Mouse (Mus musculus): ENCODE data around the gene Nup210. TPM values are rescaled to one million over a fixed set of nuclear protein-coding genes. Genes with fewer than 3 reads are reported as not detected.
"Not testable (repeated sequence)": the region's sequence is repeated elsewhere in the genome, so short reads cannot be mapped to it uniquely, and the experiment has no call there.

The Nup210 gene
- total RNA-seq, 2 experiments from 2014 or later: 2.4 to 3.3 TPM

DNA sequence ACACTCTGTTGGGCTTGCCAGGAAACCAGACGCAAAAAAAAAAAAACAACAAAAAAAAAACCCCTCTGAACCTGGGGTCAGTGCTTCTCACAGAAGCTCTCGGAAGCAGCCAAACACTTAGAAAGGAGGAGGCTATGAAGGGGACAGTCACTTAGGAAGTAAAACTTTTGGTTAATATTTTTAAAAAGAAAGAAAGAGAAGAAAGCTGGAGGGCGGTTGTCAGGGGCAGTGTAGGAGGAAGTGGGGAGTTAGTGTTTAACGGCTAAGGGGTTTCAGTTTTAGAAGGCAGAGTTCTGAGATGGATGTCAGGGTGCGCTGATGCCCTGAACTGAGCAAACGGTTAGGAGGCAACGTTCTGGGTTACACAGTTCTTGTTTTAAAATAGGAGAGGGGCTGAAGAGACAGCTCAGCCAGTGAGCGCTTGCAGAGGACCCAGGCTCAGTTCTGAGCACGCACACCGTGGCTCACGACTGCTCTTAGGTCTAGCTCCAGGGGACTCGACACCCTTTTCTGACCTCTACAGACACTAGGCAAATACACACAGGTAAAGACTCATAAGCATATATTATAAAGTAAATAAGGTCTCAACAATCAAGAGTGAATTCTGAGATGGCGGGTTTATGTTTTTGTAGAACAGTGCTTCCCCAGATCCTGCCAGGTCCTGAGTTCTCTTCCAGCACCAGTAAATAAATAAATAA, 6.2 kb downstream of the Nup210 start:
- no peak for DNase-seq (ENCODE audit: low spot score)
- intact Hi-C loops (cut with DNase I): no loop called here

DNA sequence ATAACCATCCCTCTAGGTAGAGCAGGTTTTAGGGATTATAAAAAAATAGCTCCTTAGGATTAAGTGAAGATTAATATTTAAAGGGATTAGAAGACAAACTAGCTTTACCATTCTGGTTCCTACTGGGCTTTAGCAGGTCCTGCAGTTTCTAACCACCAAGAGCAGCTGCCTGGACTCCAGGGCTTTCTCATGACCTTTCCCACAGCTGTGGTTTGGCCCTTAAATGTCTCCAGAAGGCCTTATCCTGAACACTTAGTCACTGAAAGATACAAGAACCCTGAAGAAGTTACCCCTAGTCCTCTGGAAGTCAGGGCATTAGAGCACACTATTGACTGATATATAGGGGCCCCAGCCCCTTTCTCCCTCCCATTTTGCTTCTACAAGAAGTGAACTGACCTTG, 7.1 kb downstream of the Nup210 start:
- no peak for DNase-seq (ENCODE audit: low spot score)
- intact Hi-C loops (cut with DNase I): no loop called here

DNA sequence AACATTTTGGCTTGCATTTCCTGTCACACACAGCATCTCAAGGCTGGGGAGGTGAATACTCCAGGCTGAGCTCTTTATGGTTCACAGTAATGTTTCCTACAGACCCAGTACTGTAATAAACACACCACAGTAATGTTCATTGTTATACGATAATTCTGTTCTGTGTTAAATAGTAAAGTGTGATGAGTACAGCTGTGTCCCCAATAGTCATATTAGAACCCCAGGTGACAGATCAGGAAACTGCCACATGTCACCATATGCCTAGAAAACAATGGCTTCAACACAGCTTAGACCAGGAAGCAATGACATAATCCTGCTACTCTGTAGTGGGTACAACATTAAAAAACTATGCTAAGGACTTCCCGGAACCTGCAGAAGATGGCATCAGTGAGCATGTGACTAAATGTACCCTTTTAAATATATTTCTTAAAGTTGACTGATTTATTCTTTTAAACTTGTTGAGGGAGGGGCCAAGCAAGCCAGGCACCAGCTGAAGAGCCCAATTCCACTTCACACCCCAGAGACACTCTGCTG, 7.6 kb downstream of the Nup210 start:
- no peak for DNase-seq (ENCODE audit: low spot score)
- intact Hi-C loops (cut with DNase I): no loop called here

DNA sequence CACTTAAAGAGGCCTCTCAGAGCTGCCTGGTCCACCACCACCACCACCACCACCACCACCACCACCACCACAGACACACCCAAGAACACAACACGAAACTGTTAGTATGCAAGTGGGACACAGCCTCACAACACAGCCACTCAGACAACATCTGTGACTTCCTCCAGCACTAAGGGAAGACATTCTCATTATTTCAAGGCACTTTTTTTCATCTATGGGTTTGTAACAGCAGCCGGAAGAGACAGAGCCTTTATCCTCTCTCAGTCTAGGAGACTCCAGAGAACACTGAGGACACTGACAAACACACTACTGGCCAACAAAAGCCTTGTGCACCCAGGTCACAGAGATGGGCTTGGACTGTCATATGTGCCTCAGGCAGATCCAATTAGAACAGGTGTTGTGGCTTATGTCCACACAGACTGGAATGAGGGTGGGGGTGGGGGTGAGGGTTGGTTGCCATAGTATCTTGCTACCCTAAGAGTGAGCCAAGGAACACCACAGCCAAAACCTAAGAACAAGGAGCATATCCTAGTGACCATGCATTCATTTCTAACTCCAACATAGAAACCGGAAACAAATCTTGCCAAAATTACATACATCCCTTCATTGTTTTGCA, 8.2 kb downstream of the Nup210 start:
- no peak for DNase-seq (ENCODE audit: low spot score)
- intact Hi-C loops (cut with DNase I): no loop called here

DNA sequence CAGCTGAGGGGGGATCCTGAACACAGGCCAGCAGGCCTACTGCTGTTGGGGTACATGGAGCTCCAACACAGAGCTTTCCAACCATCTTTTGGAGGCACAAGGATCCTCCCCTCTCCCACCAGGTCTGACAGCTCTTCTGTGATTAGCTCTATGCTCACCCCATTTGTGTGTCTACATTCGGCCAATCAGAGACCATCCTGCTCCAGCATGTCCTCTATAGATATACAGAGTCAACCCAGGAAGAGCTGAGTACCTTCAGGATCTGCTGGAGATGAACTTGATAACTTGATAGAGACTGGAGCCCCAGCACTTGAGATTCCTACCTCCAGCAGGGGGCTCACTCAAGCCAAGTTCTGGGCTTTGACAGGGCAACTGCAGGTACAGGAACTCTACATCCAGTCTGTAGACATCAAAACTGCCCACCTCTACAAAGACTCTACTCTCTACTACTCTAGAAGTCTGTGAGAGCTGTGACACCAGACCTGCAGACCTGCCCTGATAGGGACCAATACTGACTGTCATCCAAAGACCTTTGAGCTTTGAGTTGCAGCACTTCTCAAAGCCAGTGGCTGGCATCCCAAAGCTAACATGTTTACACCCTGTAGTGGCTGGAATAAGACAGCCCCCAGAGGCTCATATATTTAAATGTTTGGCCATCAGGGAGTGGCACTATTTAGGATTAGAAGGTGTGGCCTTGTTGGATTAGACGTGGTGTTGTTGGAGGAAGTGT, 11.1 kb downstream of the Nup210 start:
- intact Hi-C loops (cut with DNase I): no loop called here

DNA sequence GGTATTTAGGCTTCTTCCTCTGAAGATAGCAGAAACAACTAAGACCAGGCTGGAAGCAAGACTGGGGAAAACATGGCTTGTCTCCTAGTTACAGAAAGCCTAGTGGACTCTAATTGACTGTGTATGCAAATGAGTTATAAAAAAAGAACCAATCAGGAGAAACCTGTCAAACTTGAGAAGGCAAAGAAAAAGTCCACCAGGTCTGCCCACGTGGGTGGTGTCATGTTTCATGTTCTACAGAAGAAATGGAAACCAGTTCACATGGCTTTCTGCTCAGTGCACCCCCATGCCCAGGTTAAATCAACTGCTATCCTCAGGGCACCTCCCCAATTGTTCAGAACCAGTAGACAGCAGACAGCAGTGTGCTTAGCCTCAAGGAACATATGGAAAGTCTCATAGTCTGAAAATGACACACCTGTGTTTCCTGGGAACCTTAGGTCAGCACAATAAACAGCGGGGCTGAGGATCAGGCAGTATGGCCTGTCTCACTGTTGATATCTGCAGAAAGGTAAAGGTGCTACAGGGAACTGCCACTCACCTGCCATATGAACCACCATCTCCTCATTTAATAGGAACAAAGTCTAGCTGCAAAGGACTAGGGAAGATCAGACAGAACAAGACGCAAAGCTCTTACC, 11.7 kb downstream of the Nup210 start:
- DNase-seq (ENCODE audit: low spot score): no peak

More for the DNA sequence above, 11.1 kb downstream of the Nup210 start:
- DNase-seq (ENCODE audit: low spot score): no peak

DNA sequence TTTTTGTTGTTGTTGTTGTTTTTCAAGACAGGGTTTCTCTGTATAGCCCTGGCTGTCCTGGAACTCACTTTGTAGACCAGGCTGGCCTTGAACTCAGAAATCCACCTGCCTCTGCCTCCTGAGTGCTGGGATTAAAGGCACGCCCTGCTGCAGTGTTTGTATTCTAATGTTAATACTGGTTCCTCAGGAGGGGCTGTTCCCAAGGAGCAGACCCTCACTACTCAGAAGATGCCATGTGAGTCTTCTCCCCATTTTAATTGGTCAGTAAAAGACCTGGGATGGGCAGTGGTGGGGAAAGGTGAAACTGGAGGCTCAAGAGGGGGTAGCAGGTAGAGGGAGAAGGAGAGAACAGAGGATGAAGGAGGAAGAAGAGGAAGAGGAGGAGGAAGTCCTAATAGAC, 13.2 kb downstream of the Nup210 start:
- DNase-seq (ENCODE audit: low spot score); intact Hi-C loops (cut with DNase I): not testable (repeated sequence)

More for the DNA sequence above, 11.7 kb downstream of the Nup210 start:
- intact Hi-C loops (cut with DNase I): no loop called here

DNA sequence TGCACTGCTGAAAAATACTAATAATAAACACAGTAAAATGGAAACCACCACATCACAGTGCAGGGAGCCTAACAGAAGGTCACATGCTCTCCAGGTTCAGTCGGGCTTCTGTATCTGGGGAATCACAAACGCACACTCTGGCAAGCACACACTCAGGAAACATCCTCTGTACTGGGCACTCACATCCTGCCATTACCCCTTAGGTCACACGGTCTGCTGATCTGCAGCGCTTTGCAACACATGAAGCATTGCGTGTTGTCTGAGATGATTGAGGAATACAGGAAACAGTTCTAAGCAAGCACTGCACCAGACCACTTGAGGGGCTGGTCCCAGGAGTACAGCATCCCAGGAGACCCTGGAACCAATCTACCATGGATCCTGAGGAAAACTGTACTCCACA, 16.0 kb downstream of the Nup210 start:
- intact Hi-C loops (cut with DNase I): no loop called here
- DNase-seq (ENCODE audit: low spot score): no peak

DNA sequence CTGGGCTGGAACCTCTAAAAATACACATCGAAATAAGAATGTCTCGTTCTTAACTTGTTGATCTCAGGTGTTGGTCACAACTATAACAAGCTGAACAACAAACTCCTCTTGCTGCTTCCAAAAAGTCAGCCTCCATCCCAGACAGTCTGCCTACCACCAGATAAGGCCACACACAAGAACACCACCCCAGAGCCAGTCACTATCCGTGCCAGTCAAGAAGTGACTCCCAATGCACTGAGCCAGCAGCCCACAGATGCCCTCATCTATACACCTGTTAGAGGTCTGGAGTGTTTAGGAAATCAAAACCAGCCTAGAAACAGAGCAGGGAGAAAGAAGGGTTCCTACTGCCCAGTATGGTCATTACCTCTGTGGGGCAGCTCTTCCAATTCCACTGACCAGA, 18.8 kb downstream of the Nup210 start:
- intact Hi-C loops (cut with DNase I): no loop called here
- no peak for DNase-seq (ENCODE audit: low spot score)

DNA sequence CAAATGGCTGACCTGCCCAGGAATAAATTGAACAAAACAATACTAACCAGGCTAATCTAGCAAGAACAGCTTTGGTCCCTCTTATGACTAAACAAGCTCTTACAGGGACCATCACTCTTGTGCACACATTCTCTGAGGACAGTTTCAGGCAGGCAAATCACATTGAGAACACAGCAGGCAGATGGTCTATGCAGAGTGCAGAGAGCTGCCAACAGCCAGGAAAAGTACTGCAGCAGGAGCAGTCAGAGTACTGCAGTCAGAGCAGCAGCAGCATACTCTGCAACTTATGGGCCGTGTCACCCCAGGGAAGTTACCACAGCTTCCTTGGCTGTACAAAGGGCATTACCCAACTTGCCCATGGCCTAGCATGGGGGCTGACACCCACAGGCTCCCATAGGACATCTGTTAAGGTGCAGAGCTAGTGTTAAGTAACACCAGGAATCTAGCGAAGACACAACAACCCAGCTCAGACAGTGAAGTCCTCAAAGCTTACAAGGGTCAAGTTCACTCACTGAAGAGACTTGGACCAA, 21.5 kb downstream of the Nup210 start:
- intact Hi-C loops (cut with DNase I): no loop called here
- no peak for DNase-seq (ENCODE audit: low spot score)

DNA sequence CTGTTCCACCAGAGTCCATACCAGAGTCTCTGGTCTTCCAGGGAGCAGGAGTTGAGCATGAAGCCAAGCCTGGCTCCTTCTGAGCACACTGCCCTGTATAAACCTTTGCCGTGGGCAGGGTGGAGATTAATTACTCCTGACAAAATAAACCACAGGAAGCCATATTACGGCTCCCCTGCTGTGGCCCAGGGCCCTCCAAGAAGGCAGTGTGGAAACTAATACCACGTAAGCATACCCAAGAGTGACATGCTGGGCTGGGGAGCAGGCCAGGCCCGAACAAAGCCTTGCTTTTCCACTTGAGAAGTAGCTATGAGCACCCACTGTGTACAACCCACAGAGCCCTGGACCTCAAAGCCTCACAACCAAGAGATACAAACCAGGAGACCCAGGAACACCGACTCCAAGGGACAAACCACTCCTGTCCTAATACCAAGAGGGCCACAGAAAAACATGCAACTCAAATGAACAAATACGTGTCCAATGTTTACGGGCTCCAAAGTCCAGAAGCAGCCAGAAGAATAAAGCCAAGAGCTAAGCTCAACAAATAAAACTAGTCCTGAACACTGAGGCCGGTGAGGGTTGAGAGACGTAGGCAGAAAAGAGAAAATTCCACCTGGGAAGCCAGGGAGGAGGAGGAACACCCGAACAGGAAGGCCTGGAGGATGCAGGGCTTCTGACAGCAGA, 24.3 kb downstream of the Nup210 start:
- intact Hi-C loops (cut with DNase I): no loop called here
- DNase-seq (ENCODE audit: low spot score): no peak

DNA sequence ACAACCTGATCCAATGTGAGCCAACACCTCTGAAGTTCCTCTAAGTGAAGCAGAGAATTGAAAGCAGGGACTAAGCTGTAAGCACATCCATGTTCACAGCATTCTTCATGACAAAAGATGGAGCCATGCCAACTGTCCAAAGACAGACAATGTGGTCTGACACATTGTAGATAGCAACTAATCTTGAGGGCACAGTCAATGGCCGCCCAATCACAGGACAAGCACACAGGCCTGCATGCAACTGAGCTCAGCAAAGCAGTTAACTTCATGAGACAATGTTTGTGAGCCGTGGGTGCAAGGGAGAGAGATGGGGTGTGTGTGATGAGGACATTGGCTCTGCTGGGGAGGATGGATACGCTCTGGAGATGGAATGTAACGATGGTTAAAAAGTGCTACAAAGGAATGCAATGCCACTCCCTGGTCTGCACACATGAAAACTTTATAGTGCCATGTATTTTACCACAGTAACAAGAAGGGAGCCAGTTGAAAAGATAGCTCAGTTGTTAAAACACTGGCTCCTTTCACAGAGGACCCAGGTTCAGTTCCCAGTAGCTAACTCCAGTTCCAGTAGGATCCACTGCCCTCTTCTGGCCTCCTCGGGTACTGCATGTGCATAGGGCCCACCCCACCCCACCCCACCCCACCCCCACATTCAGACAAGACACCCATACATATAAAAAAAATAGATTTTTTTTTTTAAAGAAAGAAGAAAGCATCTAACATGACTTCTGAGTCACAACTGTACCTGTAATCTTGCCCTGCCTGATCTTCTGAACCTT, 31.3 kb downstream of the Nup210 start:
- intact Hi-C loops (cut with DNase I): no loop called here
- no peak for DNase-seq (ENCODE audit: low spot score)

DNA sequence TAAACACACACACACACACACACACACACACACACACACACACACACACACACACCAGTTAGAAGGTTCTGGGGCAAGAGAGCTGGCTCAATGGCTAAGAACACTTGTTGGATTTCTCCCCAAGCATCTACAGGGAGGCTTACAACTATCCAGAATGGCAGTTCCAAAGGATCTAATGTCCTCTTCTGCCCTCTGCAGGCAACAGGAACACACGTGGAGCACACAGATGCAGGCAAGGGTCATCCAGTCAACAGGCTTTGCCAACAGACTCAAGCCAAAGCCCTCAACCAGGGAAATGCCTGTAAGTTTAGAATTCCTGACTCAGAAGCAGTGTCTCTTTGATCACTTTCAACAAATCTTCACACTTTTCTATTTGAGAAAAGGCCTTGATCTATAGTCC, 36.6 kb downstream of the Nup210 start:
- intact Hi-C loops (cut with DNase I): no loop called here
- no peak for DNase-seq (ENCODE audit: low spot score)

DNA sequence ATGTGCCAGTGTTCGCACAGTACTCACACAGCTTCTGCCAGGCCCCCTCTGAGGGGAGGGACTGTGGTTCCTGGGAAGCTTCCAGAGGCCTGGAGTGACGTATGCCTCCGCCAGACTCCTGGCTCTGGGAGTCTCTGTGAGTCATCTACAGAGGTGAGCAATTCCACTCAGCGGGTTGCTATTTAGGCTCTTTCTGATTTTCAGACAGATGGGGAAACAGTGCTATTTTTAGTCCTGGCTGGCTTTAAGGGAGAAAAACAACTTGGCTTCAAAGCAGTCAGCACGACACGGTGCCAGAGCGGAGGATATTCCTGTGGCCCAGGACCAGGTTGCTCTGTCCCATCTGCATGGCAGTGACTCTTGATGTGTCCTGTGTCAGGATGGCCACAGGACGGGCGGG, 40.4 kb downstream of the Nup210 start:
- DNase-seq (ENCODE audit: low spot score): peak; percentile 16
- intact Hi-C loops (cut with DNase I): loop anchor here (5.0 to 10.0 kb wide), 2 partner anchors 194 to 251 kb away; no protein-coding TSS in a partner anchor

DNA sequence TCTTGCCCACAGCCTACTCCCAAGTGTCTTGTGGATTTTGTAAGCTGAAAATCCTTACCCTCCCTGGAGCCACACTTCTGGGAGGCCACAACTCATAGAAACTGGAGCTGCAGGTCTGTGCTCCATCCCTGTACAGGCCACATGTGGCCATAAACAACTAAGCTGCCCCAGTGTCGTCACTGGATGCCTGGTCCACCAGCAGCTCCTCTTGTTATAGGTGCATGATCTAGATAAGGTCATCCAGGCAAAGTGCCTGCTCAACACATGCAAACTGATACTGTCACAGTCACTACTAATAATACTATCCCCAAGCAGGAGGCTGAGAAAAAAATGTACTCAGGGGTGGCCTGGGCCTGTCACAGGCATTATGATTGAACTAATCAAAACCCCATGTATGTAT, 48.1 kb downstream of the Nup210 start:
- DNase-seq (ENCODE audit: low spot score): no peak
- intact Hi-C loops (cut with DNase I): no loop called here

DNA sequence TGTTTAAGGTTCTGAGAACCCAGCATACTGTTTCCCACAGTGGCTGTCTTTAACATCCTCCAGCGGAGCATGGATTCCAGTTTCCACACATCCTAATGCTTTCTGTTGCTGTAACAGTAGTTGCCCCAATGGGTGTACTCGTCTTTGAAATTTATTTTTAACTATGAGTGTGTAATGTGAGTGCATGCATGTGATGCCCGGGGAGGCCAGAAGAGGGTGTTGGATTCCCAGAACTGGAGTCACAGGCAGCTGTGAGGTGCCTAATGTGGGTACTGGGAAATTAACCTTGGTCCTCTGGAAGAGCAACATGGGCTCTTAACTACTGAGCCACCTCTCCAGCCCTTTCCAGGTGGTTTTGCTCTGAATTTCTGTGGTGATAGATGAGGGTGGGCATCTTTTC, 49.6 kb downstream of the Nup210 start:
- DNase-seq (ENCODE audit: low spot score): no peak
- intact Hi-C loops (cut with DNase I): no loop called here

DNA sequence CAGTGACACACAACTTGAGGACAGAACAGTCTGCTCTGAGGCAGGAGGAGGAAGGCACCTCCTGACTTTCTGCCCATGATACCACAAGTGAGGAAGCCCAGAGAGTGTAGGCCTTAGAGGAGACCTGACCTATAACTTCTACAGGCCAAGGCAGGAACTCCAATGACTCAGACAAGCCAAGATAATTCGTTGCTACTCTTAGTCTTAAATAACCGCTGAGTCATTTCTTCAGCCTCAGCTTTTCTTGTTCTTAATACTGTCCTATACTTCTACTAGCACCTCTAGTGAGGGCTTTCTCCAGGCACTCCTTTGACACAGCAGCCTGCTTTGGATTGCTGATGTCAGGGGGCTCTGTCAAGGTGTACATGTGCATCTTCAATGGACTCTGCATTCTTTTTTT, 55.3 kb downstream of the Nup210 start:
- no peak for DNase-seq (ENCODE audit: low spot score)
- intact Hi-C loops (cut with DNase I): no loop called here

DNA sequence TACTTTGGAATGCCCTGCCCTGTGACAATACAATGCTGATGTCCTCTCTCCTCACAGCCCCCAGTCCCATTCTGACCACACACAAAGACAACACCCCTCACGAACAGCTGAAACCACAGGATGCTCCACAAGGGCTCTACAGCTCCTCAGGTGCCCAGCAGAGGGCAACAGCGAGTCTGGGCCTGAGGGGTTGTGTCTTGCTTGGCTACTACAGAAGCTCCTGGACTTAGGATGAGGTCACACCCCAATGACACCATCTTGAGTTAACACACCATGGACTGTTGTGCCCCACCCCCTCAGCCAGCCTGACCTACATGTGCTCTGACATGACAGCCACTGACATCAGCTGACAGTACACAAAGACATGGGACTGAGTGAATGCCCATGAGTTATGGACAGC, 56.9 kb downstream of the Nup210 start:
- intact Hi-C loops (cut with DNase I): loop anchor here (1.0 to 2.0 kb wide), 2 partner anchors 81 to 221 kb away; no protein-coding TSS in a partner anchor
- DNase-seq (ENCODE audit: low spot score): no peak

DNA sequence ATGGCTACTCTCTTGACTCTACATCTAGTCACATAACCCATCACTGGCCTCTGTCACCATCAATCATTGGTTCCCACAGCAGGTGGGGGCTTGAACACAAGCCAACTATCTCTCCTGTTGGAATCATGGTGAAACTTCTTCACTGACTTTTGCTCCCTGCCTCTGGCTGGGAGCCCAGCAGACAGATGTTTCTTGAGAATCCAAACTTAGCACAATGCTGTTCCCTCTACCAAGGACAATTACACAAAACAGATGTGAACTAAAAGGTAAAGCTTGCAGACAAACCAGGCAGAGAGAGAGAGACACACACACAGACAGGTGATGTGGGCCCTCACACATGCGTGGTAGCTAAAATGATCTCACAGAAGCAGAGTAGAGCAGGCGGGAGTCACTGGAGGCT, 58.6 kb downstream of the Nup210 start:
- DNase-seq (ENCODE audit: low spot score): no peak
- intact Hi-C loops (cut with DNase I): loop anchor here (2.0 kb wide), 1 partner anchor 223 kb away; no protein-coding TSS in a partner anchor

All from heart, postnatal 25 days (tissue).